Mouse (Mus musculus): ENCODE results near the gene Cenpu. TPM values are rescaled to one million over a fixed set of nuclear protein-coding genes. Genes with fewer than 3 reads are reported as not detected.
"Not testable (repeated sequence)": the region's sequence is repeated elsewhere in the genome, so short reads cannot be mapped to it uniquely, and the experiment has no call there.

Gene Cenpu
- total RNA-seq, 2 experiments from 2014 or later: 0.55 to 1.1 TPM

GRCm38 (mm10) chr8:46546431-46547176, 5.2 kb upstream of the Cenpu start:
- intact Hi-C loops (cut with DNase I; ENCODE audit: low total_unique reads): loop anchor here (2.0 to 10.0 kb wide), 3 partner anchors 72 to 362 kb away; partner anchors contain the start of gene Acsl1
- peak; percentile 29 for DNase-seq

- intact Hi-C loops (cut with DNase I; ENCODE audit: low total_unique reads): loop anchor here (2.0 to 10.0 kb wide), 3 partner anchors 72 to 362 kb away; partner anchors contain the start of gene Acsl1
- DNase-seq: no peak
Observed at GRCm38 (mm10) chr8:46547245-46547644, 4.6 kb upstream of the Cenpu start.

GRCm38 (mm10) chr8:46550058-46550457, 1.8 kb upstream of the Cenpu start:
- intact Hi-C loops (cut with DNase I; ENCODE audit: low total_unique reads): no loop called here
- no peak for DNase-seq

- DNase-seq: no peak
- intact Hi-C loops (cut with DNase I; ENCODE audit: low total_unique reads): no loop called here
Observed at GRCm38 (mm10) chr8:46551029-46551428, 799 bp upstream of the Cenpu start.

GRCm38 (mm10) chr8:46552441-46552765, 575 bp downstream of the Cenpu start:
- intact Hi-C loops (cut with DNase I; ENCODE audit: low total_unique reads): no loop called here

DNA sequence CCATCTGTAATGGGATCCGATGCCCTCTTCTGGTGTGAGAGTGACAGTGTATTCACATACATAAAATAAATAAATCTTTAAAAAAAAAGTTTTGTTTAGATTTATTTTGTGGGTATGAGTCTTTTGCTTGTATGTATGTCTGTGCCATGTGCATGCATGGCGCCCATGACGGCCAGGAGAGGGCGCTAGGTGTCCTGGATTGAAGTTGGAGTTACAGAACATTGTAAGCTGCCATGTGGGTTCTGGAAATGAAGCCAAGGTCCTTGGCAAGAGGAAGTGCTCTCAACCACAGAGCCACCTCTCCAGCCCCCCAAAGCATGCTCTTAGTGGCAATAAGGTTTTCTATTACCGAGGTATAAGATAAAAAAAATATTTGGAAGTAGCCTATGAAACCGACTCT, 7.6 kb downstream of the Cenpu start:
- peak; percentile 29 for DNase-seq
- intact Hi-C loops (cut with DNase I; ENCODE audit: low total_unique reads): no loop called here

More at GRCm38 (mm10) chr8:46552441-46552765, 575 bp downstream of the Cenpu start:
- no peak for DNase-seq

GRCm38 (mm10) chr8:46562333-46562732, 10.5 kb downstream of the Cenpu start:
- intact Hi-C loops (cut with DNase I; ENCODE audit: low total_unique reads): loop anchor here (10.0 kb wide), 1 partner anchor 382 kb away; no protein-coding TSS in a partner anchor
- no peak for DNase-seq

- DNase-seq: no peak
- intact Hi-C loops (cut with DNase I; ENCODE audit: low total_unique reads): loop anchor here (10.0 kb wide), 1 partner anchor 378 kb away; no protein-coding TSS in a partner anchor
Observed at GRCm38 (mm10) chr8:46566914-46567529, 15.2 kb downstream of the Cenpu start.

DNA sequence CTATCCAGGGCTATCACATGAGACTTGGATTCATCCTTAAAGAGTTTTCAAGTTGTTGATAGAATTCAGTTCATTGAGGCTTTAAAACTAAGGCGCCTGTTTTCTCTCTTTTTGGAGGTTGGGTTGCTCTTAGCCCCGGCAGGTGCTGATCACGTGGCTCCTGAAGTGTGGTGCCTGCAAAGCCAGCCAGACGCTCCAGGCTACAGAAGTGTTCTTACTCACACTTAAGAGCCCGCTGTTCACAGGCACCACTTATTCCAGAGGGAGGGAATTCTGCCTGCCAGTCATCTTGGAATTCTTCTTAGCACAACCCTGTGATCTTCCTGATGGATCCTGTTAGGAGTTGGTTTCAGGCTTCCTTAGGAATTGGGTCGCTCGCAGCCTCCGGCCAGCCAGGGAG, 16.1 kb downstream of the Cenpu start:
- intact Hi-C loops (cut with DNase I; ENCODE audit: low total_unique reads): loop anchor here (10.0 kb wide), 1 partner anchor 377 kb away; no protein-coding TSS in a partner anchor
- no peak for DNase-seq

DNA sequence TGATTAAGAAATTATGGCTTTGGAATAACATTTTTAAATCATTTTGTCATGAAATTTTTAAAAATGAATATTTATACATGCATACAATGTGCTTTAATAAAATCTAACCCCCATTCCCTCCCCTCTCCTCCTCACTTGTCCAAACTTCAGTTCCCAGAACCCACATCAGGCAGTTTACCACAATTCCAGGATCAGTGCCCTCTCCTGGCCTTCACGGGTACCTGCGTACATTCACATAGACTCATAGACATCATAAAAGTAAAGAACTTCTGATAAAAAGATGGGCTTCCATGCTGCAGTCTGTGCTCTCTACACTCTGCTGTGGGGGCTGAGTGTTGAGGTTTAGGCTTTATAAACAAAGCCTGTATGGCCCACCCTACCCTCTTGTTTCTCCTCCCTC, 17.1 kb downstream of the Cenpu start:
- DNase-seq: no peak
- intact Hi-C loops (cut with DNase I; ENCODE audit: low total_unique reads): loop anchor here (10.0 kb wide), 1 partner anchor 376 kb away; no protein-coding TSS in a partner anchor

- DNase-seq: no peak
- intact Hi-C loops (cut with DNase I; ENCODE audit: low total_unique reads): loop anchor here (10.0 kb wide), 1 partner anchor 375 kb away; no protein-coding TSS in a partner anchor
Observed at GRCm38 (mm10) chr8:46569659-46570441, 18.0 kb downstream of the Cenpu start.

- no peak for DNase-seq
- intact Hi-C loops (cut with DNase I; ENCODE audit: low total_unique reads): no loop called here
Observed at GRCm38 (mm10) chr8:46570673-46571072, 18.8 kb downstream of the Cenpu start.

DNA sequence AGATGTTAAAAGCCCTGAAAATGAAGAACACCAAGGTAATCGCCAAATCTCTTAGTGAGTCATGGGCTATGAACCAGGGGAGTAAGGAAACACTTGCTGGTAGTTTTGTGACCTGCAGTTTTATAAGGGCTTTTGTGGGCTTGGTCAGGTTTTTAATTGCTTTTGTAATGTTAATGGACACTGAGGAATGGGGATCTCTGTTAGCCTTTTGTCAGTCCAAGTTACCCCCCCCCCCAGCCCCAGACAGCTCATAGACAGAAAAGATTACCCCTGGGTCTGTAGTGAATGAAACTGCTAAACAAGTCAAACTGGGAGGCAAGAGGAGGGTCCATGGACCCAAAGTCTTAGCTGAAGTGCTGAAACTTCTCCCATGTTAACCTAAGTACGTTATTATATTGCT, 21.6 kb downstream of the Cenpu start:
- DNase-seq: no peak
- intact Hi-C loops (cut with DNase I; ENCODE audit: low total_unique reads): no loop called here

DNA sequence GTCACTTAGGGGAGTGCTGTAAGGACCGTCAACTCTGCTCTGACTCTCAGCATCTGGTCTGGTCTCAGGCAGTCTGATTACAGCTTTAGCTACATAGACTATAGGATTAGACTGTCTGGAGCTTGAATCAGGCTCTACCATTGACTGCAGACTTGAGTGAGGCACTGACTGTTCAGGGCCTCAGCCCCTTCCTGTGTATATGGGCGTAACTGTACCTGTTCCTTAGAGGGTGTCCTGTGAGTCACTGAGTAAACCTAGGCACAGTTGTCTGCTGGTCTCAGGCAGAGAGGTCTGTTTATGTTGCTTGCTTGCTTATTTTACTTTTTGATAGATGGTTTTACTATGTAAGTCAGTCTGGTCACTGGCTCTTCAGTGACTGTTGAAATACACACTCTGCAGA, 22.1 kb downstream of the Cenpu start:
- intact Hi-C loops (cut with DNase I; ENCODE audit: low total_unique reads): no loop called here
- no peak for DNase-seq

GRCm38 (mm10) chr8:46578794-46579193, 27.0 kb downstream of the Cenpu start:
- no peak for DNase-seq
- intact Hi-C loops (cut with DNase I; ENCODE audit: low total_unique reads): no loop called here

- DNase-seq; intact Hi-C loops (cut with DNase I; ENCODE audit: low total_unique reads): not testable (repeated sequence)
Observed at GRCm38 (mm10) chr8:46584328-46584727, 32.5 kb downstream of the Cenpu start.

GRCm38 (mm10) chr8:46585576-46585975, 33.7 kb downstream of the Cenpu start:
- no peak for DNase-seq
- intact Hi-C loops (cut with DNase I; ENCODE audit: low total_unique reads): no loop called here

DNA sequence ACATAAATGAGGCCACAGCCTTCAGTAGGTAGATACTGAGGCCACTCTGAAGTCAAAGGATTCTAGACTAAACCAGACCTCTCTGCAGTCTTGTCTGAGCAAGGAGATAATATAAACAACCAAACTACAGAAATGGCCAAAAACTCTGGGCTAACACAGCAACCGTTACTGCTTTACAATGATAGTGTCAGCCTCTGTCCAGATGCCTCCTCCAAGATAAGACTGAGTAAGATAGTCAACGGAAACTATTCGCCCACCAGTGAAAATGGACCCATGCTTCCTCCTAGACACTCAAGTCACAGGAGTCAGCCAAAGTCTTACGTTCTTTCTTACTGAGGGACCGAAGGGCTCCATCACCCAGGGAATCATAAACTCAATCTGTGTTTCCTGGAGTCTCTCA, 36.1 kb downstream of the Cenpu start:
- DNase-seq: no peak
- intact Hi-C loops (cut with DNase I; ENCODE audit: low total_unique reads): no loop called here

- DNase-seq: no peak
- intact Hi-C loops (cut with DNase I; ENCODE audit: low total_unique reads): no loop called here
Observed at GRCm38 (mm10) chr8:46588663-46589062, 36.8 kb downstream of the Cenpu start.

DNA sequence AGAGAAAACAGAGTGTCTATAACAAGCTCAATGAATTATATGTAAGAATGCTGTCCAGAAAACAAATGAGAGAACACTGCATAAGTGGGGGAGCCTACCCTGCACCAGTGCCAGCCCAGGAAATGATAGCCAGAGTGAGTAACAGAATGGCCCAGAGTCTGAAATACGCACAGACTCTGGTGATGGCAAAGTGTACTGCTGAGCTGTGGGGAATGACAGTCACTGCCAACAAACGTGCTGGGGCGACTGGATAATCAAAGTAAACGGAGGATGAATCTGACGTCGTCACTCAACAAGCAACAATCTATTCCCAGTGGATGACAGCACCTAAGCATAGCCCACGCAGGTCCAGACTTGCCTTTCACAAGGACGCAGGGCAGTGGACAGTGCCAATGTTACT, 41.2 kb downstream of the Cenpu start:
- DNase-seq: no peak
- intact Hi-C loops (cut with DNase I; ENCODE audit: low total_unique reads): no loop called here
